Mouse (Mus musculus) WW6 (cell line): ENCODE data around the gene Slc48a1.

Source experiments
- DNase-seq: peaks from one replicate; pipeline ENCODE4 v3.0.0-alpha.2; 2013; ENCODE audit warnings: low read depth, low spot score

The Slc48a1 gene

DNA sequence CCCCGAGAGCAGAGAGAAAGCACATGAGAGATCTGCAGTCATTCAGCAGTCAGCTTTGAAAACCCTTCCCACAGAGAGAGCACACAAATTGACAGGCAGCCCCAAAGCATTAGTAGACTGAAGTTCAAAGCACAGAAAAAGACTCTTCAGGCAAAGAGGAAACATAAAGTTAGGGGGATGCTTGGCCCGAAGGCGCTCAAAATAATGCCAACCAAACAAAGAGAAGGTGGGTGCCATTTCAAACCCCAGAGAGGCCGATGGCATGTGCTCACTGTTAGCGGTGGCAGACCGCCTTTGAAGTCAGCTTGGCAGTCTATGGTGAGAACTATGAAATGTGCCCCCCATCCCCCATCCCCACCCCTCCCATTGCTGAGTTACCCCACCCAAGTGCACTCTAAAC, 63.7 kb downstream of the Slc48a1 start:
- no peak for DNase-seq
